Mouse (Mus musculus) testis, adult 2 months (tissue): ENCODE measurements around the gene Mfsd4a.

ENCODE experiments used
- CTCF ChIP-seq: fragments of 200-500 bp; IDR thresholded peaks from 2 replicates; pipeline ENCODE4 v1.5.1; 2012; ENCODE audit warnings: low read depth, mild to moderate bottlenecking, inconsistent platforms, low read length, moderate library complexity; ENCODE audit not compliant: control insufficient read depth, insufficient read depth, insufficient replicate concordance
- POLR2A ChIP-seq: fragments of 200-500 bp; IDR thresholded peaks from 2 replicates; pipeline ENCODE4 v1.6.1; 2012; ENCODE audit warnings: low read depth, mild to moderate bottlenecking, inconsistent platforms, low read length, moderate library complexity; ENCODE audit not compliant: control insufficient read depth

GRCm38 (mm10) chr1:132026925-132027646 is 40.8 kb downstream of the Mfsd4a start:
- TF ChIP-seq CTCF = no peak
- no peak for TF ChIP-seq POLR2A
